Mouse (Mus musculus): ENCODE data around the gene Rpl18.

The Rpl18 gene

GRCm38 (mm10) chr7:45701072-45701471 lies 14.2 kb upstream of the Rpl18 start:
- no peak for DNase-seq

GRCm38 (mm10) chr7:45701607-45702006 lies 13.7 kb upstream of the Rpl18 start:
- DNase-seq, result no peak

GRCm38 (mm10) chr7:45702316-45702715 lies 12.9 kb upstream of the Rpl18 start:
- no peak for DNase-seq

- no peak for DNase-seq
Observed at GRCm38 (mm10) chr7:45702809-45703520, 12.3 kb upstream of the Rpl18 start.

GRCm38 (mm10) chr7:45703521-45704033 lies 11.7 kb upstream of the Rpl18 start:
- DNase-seq, result peak; percentile 63

GRCm38 (mm10) chr7:45704046-45704559 lies 11.2 kb upstream of the Rpl18 start:
- peak; percentile 91 for DNase-seq

- peak; percentile 100 for DNase-seq
Observed at GRCm38 (mm10) chr7:45704730-45705442, 10.4 kb upstream of the Rpl18 start, which contains the start of gene Dbp. Gene Dbp (plus strand): TSS chr7:45705088.

DNA sequence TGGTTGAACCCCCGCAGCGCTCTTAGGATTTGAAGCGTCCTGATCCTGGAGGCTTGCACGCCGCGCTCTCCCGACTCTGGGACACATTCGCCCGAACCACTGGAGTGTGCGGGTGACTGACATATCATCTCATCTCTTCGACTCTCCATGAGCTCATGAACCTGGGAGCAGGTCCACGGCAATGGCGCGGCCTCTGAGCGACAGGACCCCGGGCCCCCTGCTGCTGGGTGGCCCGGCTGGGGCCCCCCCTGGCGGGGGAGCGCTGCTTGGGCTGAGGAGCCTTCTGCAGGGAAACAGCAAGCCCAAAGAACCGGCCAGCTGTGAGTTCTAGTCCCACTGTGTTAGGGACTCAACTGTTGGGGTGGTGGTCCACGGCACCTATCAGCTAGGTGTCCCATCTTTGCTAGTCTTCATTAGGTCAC lies 9.8 kb upstream of the Rpl18 start:
- DNase-seq, result peak; percentile 55

DNA sequence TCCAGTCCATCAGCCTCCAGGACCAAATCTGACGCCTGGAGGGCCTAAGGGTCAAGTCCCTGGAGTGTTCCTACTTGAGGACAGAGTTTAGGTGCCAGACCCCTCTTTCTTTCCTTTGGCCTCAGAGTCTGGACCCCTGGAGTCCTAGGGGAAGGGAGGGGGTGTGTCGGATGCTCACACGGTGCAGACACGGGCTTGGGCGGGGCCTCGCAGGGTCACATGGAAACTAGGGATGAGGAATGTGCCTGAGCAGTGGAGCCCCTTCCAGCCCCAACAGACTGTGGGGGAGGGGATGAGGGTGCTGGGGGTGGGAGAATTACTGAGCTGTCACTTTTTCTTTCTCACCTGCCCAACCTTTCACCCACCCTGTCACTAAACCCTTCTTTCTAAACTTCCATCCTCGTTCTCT lies 9.4 kb upstream of the Rpl18 start:
- DNase-seq, result peak; percentile 92

- DNase-seq, result peak; percentile 89
Observed at GRCm38 (mm10) chr7:45706721-45707241, 8.5 kb upstream of the Rpl18 start.

DNA sequence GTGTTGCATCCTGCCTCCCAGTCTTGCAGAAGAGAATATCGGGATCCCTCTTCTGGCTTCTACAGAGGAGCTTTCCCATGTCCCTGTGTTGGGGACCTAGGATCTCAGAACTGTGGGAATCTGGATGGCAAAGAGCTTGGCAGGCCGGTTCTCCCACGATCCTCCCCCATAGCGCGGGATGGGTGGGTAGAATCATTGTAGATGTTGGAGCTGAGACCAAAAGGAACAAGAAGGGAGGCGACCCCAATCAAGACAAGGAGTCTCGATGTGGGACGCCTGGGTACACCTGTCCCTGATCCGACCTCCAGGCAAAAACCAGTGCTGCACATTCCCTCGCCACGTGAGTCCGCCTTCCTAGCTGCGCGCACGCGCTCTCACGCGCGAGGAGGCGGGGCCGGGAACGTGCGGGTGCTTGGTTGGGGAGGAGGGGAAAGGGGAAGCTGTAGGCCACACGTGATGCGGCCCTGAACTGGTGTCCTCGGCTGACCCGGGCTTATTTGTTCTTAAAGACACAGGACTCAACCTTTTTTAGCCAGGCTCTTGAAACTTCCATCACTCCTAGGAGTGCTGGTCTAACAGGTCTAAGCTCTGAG lies 7.8 kb upstream of the Rpl18 start:
- peak; percentile 96 for DNase-seq

DNA sequence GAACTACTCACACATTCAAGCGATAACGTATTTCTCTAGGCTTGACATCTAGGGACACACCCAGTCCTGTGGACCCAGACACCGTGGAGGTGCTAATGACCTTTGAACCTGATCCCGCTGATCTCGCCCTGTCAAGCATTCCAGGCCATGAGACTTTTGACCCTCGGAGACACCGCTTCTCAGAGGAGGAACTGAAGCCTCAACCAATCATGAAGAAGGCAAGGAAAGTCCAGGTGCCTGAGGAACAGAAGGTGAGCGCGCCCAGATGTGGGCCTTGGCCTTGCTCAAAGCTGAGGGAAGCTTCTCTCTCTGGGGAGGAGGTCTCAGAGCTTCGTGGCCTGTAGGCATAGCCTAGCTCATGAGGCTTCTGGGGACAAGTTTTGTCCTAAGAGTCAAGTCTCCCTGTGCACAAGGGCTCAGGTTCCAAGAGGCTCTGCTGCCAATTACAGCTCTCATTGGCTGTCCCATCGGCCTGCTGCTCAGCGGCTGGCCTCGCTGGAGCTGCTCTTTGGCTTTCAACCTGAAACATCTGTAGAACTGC lies 7.0 kb upstream of the Rpl18 start:
- DNase-seq, result no peak

GRCm38 (mm10) chr7:45709036-45709435 lies 6.2 kb upstream of the Rpl18 start:
- peak; percentile 54 for DNase-seq

DNA sequence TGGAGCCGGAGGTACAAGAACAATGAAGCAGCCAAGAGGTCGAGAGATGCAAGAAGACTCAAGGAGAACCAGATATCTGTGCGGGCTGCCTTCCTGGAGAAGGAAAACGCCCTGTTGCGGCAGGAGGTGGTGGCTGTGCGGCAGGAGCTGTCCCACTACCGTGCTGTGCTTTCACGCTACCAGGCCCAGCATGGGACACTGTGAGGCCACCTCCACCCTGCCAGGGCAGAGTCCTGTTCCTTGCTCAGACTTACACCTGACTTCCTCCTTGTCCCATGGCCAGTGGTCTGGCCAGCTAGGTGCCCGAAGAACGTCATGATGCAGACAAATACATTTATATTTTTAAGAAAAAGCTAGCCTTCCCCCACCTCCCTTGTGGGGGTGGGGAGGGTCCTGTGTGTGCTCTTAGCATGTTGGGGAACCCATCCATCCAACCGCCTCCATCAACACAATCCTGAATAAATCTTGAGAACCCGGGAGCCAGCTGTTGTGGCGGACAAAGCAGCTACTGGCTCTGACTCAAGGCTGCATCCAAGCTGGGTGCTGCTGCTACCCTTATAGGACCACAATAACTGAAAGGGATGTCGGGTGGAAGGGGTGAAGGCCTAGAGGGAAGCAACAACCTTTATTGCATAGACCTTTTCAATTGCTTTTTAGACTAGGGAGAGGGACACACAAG lies 5.4 kb upstream of the Rpl18 start:
- DNase-seq, result no peak

GRCm38 (mm10) chr7:45710477-45711191 lies 4.6 kb upstream of the Rpl18 start:
- no peak for DNase-seq

DNA sequence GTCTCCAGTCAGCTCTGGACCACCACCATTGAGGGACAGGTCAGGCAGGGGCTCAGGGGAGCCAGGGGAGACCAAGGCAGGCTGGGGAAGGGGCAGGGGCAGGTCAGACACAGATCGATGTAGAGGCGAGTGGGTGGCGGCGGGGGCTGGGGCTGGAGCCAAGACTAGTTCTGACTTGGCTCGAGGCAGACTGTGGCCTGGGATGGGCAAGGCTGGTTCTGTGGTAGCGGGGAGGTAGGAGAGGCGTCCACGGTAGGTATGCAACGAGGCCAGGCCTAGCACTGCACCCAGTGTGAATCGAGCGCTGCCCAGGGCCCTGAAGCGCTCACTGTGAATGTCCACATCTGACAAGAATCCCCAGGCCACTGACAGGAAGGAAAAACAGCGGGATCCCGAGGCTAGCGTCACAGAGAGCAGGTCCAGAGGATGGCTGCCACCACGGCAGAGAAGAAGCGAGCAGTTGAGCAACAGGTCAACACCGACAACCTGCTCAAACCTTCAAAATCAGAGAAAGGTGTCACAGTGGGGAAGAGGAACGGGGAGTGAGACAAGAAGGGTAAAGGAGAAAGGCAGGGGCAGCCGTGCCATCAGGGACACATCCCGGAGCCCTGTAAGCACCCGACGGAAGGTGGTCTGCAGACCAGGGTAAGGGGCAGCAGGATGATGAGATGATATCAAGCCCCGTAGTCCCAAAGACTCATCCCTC lies 3.8 kb upstream of the Rpl18 start:
- DNase-seq, result no peak

DNA sequence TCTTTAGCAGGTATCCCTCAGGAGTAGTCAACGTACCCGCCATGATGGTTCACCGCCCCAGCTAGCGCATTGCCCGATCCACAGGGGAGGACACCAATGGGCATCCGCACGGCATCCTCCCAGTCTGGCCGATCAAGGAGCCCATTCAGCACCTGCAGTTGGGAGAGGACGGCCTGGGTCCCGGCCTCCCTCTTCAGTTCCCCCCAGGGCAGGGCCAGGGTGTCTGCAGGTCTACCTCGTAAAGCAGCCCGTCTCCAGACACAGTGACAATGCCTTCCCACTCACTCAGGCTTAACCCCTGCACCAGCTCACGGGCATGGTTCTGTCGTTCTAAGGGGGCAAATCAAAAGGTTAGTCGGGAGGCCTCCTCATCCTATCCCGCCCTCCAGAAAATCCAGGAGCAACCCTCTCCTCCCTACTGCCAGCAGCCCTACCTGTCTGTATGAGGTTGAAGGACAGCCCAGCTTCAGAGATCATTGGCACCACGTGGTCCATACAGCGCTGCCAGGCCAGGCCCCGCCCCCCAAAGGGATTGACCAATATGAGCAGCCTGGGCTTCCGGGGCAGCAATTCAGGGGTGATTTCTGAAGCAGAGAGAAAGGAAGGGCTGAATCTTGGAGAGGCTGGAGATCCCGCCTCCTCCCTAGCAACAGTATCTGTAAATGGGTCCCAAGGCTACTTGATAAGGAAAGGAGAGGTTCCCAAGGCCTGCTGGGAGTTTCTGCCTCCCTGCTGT lies 3.1 kb upstream of the Rpl18 start:
- DNase-seq, result peak; percentile 61

DNA sequence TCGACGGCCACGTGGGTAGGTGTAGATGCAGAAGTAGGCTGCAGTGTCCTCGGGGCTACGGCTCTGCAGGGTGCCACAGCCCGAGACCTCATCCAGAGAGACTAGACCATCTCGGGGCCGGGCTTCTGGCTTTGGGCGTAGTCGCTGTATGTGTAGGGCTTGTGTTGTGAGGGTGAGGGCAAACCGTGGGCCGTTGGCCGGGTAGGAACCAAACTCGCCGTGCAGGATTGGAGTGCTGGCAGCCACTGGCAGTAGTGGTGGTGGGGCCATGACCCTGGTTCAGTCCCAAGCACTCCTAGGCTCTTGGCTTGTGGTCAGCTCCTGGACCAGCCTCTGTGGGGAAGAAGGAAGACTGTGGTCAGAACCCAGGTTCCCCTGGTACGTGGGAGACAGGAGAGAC lies 1.9 kb upstream of the Rpl18 start:
- no peak for DNase-seq

GRCm38 (mm10) chr7:45713881-45714520 lies 1.3 kb upstream of the Rpl18 start:
- DNase-seq, result no peak

DNA sequence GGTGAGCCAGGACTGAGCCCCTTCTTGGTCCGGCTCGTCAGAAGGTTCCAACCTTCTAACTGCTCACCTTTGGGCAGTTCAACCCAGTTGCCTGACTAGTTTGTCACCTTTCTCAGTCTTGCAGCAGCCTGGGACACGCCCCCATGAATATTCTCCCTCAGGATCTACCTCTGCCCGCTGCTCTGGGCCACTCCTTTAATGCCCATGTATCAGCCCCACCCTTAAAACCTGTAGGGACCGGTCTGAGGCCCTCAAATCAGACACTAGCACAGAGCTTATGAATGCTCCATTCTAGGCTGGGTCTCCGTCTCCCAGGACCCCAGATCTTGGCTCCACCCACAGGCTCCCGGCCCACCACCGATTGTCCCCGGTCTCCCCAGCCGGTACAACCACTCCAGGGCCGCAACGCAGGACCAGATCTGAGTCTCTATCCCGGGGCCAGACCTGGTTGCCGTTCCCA lies 597 bp upstream of the Rpl18 start:
- no peak for DNase-seq
